Mouse (Mus musculus) neutrophil, adult 5-6 weeks (primary cell): Measurements from ENCODE around the gene Slc27a1. TPM values are rescaled to one million over a fixed set of nuclear protein-coding genes. Genes with fewer than 3 reads are reported as not detected.

Source experiments
- ATAC-seq: fragments of 151-379, 151-347 bp; 2 replicates; pipeline ENCODE4 v1.8.0; 2017; ENCODE audit warnings: mild to moderate bottlenecking, moderate TSS enrichment; ENCODE audit not compliant: insufficient number of reproducible peaks, poor library complexity, low FRiP score, severe bottlenecking; ENCODE audit errors: extremely low read depth
- total RNA-seq: library from RNA; stranded (forward); fragments of 200-1000 nt; gene quantifications from 2 replicates; pipeline ENCODE4 v1.2.3, GENCODE M21; 2017

Gene Slc27a1
- total RNA-seq, 1 experiment from 2014 or later, result 5.7 TPM

- no peak for ATAC-seq
These were observed 15.9 kb upstream of the Slc27a1 start for GRCm38 (mm10) chr8:71552770-71553169.

GRCm38 (mm10) chr8:71554001-71554400 lies 14.7 kb upstream of the Slc27a1 start:
- ATAC-seq, result no peak

GRCm38 (mm10) chr8:71554644-71555043 lies 14.0 kb upstream of the Slc27a1 start:
- ATAC-seq, result no peak

- ATAC-seq, result no peak
These were observed 10.4 kb upstream of the Slc27a1 start, which contains the start of gene Tmem221 for GRCm38 (mm10) chr8:71558071-71558957. TSS of gene Tmem221 (minus strand) at chr8:71558871.

- ATAC-seq, result peak; percentile 21
These were observed 9.6 kb upstream of the Slc27a1 start for GRCm38 (mm10) chr8:71558958-71559690.

- ATAC-seq, result no peak
These were observed 8.6 kb upstream of the Slc27a1 start for GRCm38 (mm10) chr8:71560071-71560470.

GRCm38 (mm10) chr8:71560765-71561164 lies 7.9 kb upstream of the Slc27a1 start:
- no peak for ATAC-seq

- peak; percentile 56 for ATAC-seq
These were observed 7.3 kb upstream of the Slc27a1 start for GRCm38 (mm10) chr8:71561401-71561800.

GRCm38 (mm10) chr8:71562751-71563150 lies 5.9 kb upstream of the Slc27a1 start:
- peak; percentile 62 for ATAC-seq

- ATAC-seq, result no peak
These were observed 4.7 kb upstream of the Slc27a1 start for GRCm38 (mm10) chr8:71563992-71564391.

- ATAC-seq, result no peak
These were observed 2.2 kb upstream of the Slc27a1 start, which contains the start of gene Nxnl1 for GRCm38 (mm10) chr8:71566501-71566900. TSS of gene Nxnl1 (minus strand) at chr8:71566601.

- no peak for ATAC-seq
These were observed 1.1 kb upstream of the Slc27a1 start for GRCm38 (mm10) chr8:71567587-71567986.

GRCm38 (mm10) chr8:71568941-71569340 lies 259 bp downstream of the Slc27a1 start:
- no peak for ATAC-seq

GRCm38 (mm10) chr8:71569366-71570290 lies 946 bp downstream of the Slc27a1 start:
- peak; percentile 48 for ATAC-seq

- peak; percentile 61 for ATAC-seq
These were observed 1.7 kb downstream of the Slc27a1 start for GRCm38 (mm10) chr8:71570291-71570954.

- no peak for ATAC-seq
These were observed 3.4 kb downstream of the Slc27a1 start for GRCm38 (mm10) chr8:71572077-71572476.

- no peak for ATAC-seq
These were observed 4.4 kb downstream of the Slc27a1 start for GRCm38 (mm10) chr8:71572847-71573633.

- ATAC-seq, result no peak
These were observed 5.7 kb downstream of the Slc27a1 start for GRCm38 (mm10) chr8:71574426-71574825.
